Mouse (Mus musculus) forebrain, embryonic 13.5 days (tissue): ENCODE measurements around the gene Cacna2d2. TPM values are rescaled to one million over a fixed set of nuclear protein-coding genes. Genes with fewer than 3 reads are reported as not detected.

Source experiments
- ATAC-seq: fragments of 200-750 bp; cut with Nextera tagmentation; 2 replicates; pipeline ENCODE4 v1.8.0; 2017
- H3K27ac ChIP-seq: fragments of 300-500 bp; sonication (generic); 2 replicates; pipeline ENCODE4 v1.5.1; 2015; ENCODE audit warnings: inconsistent platforms, mild to moderate bottlenecking, moderate library complexity
- H3K27me3 ChIP-seq: fragments of 300-500 bp; sonication (generic); 2 replicates; pipeline ENCODE4 v1.6.1; 2015; ENCODE audit warnings: mild to moderate bottlenecking, inconsistent platforms
- H3K36me3 ChIP-seq: fragments of 300-500 bp; sonication (generic); 2 replicates; pipeline ENCODE4 v1.6.1; 2015; ENCODE audit warnings: mild to moderate bottlenecking, inconsistent platforms; ENCODE audit not compliant: poor library complexity, severe bottlenecking
- H3K4me1 ChIP-seq: fragments of 300-500 bp; sonication (generic); 2 replicates; pipeline ENCODE4 v1.6.1; 2015; ENCODE audit warnings: inconsistent platforms
- H3K4me2 ChIP-seq: fragments of 300-500 bp; sonication (generic); 2 replicates; pipeline ENCODE4 v1.6.1; 2015; ENCODE audit warnings: inconsistent platforms, mild to moderate bottlenecking, moderate library complexity
- H3K4me3 ChIP-seq: fragments of 300-500 bp; sonication (generic); 2 replicates; pipeline ENCODE4 v1.5.1; 2015; ENCODE audit warnings: mild to moderate bottlenecking, inconsistent platforms
- H3K9ac ChIP-seq: fragments of 300-500 bp; sonication (generic); 2 replicates; pipeline ENCODE4 v1.6.1; 2015; ENCODE audit warnings: mild to moderate bottlenecking, inconsistent platforms
- H3K9me3 ChIP-seq: fragments of 300-500 bp; sonication (generic); replicated peaks from 2 replicates; pipeline ENCODE4 v1.6.1; 2016; ENCODE audit warnings: inconsistent platforms
- WGBS: fragments of 180-500 bp; shearing (Covaris S2); methylation state at CpG from one replicate; pipeline ENCODE4 v1.1.7; 2015; 5-methylcytosine and 5-hydroxymethylcytosine counted together
- polyA plus RNA-seq: library from polyadenylated mRNA; unstranded; fragments of >200 nt; fragmentation: Nextera tagmentation; extraction: Ambion mirVana; gene quantifications from 2 replicates; pipeline ENCODE4 v1.2.1, GENCODE M21; 2015

Gene Cacna2d2
- polyA plus RNA-seq, 1 experiment from 2014 or later = 3.3 TPM

DNA sequence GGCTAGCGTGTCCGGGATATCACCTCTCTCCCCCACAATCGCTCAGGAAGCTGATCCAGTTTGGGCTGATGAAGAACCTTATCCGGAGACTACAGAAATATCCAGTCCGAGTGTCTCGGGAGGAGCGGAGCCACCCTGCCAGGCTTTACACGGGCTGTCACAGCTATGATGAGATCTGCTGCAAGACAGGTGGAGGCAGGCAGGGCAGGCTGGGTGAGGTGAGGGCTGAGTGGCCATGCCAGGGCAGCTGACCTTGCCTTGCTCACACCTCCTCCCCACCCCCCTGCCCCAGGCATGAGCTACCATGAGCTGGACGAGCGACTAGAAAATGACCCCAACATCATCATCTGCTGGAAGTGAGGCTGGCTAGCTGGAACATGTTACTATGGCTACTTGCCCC, 145.8 kb downstream of the Cacna2d2 start:
- ATAC-seq = no peak
- Histone ChIP-seq H3K27me3 (peaks cover 25% of the 10 kb centered on the region), H3K4me1 (peaks cover 48% of the 10 kb centered on the region), H3K4me2 (no peak overlapping the region), H3K27ac (no peak overlapping the region), H3K9ac (no peak overlapping the region), H3K9me3 (no peaks in the 10 kb centered on the region), H3K4me3 (no peak overlapping the region), H3K36me3 (peaks cover 23% of the 10 kb centered on the region)
- WGBS = 86% methylated on average over 10 of the region's 10 CpGs

DNA sequence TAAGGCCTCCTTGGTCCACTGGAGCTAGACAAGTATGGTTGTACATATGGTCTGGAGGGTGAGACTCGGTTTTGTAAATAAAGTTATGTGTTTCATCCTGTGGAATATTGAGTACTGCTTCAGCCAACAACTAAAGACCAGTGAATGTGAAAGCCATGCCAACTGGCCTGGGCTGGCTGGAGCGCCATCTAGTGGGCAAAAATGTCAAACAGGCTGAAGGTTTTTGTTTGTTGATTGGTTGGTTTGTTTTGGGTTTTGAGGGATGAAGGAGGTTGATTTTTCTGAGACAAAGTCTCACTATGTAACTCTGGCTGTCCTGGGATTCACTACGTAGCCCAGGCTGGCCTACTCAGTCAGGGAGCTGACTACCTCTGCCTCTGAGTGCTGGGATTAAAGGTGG, 146.2 kb downstream of the Cacna2d2 start:
- no peak overlapping the region for H3K9ac ChIP-seq
- H3K4me3 ChIP-seq = no peak overlapping the region
- H3K27me3 ChIP-seq = peaks cover 29% of the 10 kb centered on the region
- no peaks in the 10 kb centered on the region for H3K9me3 ChIP-seq
- peaks cover 47% of the 10 kb centered on the region for H3K4me1 ChIP-seq
- peaks cover 21% of the 10 kb centered on the region for H3K36me3 ChIP-seq
- H3K27ac ChIP-seq = no peak overlapping the region
- no peak for ATAC-seq
- no peak overlapping the region for H3K4me2 ChIP-seq
- 5% methylated on average over 3 of the region's 3 CpGs for WGBS

DNA sequence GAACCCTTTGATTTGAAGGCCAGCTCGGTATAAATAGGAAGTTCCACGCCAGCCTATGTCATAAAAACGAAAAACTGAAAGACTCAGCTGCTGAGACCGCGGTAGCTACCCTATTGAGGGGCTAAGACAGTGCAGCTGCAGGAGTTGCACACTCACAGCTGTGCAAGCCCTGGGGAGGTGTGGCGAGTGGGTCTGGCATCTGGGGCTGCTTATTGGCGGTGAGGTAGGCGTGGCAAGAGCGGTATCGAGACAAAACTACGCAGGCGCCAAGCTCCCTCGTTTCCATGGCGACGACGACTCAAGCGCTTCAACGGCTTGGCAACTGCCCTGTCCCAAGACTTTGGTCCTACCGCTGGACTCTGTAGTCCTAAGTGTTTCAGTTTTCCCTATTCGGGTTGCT, 147.6 kb downstream of the Cacna2d2 start, which contains the start of gene Zmynd10:
Gene Zmynd10, plus strand, starts transcription at position 273 of the 400 bp plus-strand sequence.
- 2% methylated on average over 20 of the region's 20 CpGs for WGBS
- Histone ChIP-seq H3K27ac (peak within 1 kb of the TSS; percentile 68), H3K4me2 (peak within 1 kb of the TSS; percentile 55), H3K4me3 (peak within 1 kb of the TSS; percentile 8), H3K36me3 (peaks cover 21% of the 10 kb centered on the region), H3K9ac (peak within 1 kb of the TSS; percentile 28), H3K27me3 (peaks cover 43% of the 10 kb centered on the region), H3K4me1 (peaks cover 52% of the 10 kb centered on the region), H3K9me3 (no peaks in the 10 kb centered on the region)
- peak; percentile 70 for ATAC-seq

DNA sequence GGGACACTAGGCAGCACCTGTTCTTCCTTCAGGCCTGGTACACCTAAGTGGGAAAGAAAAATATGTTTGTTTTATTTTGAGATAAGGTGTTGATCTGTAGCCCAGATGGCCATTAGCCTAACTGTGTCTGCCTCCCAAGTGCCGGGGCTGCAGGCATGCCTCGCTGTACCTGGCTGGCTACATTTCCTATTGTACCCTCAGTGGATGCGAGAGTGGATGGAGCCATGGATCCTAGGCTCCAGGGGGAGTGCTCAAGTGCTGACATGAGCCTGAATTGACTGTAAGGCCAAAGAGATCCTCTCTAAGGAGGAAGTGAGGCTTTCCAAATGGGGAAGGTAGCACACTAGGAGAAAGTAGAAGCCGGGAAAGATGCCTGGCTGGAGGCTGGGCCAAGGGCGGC, 148.5 kb downstream of the Cacna2d2 start:
- Histone ChIP-seq H3K9me3 (no peaks in the 10 kb centered on the region), H3K27ac (no peak overlapping the region), H3K4me2 (no peak overlapping the region), H3K9ac (no peak overlapping the region), H3K4me3 (no peak overlapping the region), H3K4me1 (peaks cover 53% of the 10 kb centered on the region), H3K27me3 (peaks cover 52% of the 10 kb centered on the region), H3K36me3 (peaks cover 21% of the 10 kb centered on the region)
- no peak for ATAC-seq
- 80% methylated on average over 5 of the region's 5 CpGs for WGBS

DNA sequence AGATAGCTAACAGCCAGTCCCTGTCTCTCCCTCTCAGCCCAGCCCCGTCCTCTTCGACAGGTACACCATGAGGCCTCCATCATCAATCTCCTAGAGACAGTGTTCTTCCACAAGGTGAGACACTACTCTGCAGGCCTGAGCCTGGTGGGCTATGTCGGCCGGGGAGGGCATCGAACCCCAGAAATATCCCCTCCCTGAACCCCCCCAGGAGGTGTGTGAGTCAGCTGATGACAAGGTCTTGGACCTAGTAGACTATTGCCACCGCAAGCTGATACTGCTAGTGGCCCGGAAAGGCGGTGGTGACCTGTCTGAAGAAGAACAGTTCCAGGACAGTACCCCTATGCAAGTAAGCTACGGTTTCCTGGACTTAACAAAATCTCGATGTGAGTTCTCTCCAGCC, 149.4 kb downstream of the Cacna2d2 start:
- Histone ChIP-seq H3K4me2 (no peak overlapping the region), H3K27ac (no peak overlapping the region), H3K36me3 (peaks cover 16% of the 10 kb centered on the region), H3K27me3 (peaks cover 54% of the 10 kb centered on the region), H3K4me3 (no peak overlapping the region), H3K9me3 (no peaks in the 10 kb centered on the region), H3K9ac (no peak overlapping the region), H3K4me1 (peaks cover 57% of the 10 kb centered on the region)
- no peak for ATAC-seq
- WGBS = 94% methylated on average over 10 of the region's 10 CpGs

DNA sequence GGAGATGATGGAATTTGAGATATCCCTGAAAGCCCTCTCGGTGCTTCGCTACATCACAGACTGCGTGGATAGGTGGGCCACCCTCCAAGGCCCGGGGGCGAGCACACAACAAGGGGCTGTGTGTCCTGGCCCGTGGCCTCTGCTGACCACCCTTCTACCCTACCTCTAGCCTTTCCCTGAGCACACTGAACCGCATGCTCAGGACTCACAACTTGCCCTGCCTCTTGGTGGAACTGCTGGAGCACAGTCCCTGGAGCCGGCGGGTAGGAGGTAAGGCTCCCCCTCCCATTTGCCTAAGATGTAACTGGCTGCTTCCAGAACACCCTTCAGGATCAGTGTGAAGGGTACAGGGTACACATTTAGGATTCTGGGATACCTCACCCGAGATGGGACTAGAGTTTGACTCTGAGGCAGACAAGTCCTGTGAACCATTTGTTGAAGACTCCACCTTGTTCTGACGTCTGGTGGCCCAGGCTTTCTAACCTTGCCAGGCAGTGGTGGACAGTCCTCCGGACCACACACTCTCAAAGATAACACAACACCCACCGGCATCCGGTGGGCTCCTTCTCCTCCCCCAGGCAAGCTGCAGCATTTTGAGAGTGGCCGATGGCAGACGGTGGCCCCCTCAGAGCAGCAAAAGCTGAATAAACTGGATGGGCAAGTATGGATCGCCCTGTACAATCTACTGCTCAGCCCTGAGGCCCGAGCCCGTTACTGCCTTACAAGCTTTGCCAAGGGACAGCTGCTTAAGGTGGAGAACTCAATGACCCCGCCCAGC, 150.1 kb downstream of the Cacna2d2 start:
- WGBS = 85% methylated on average over 20 of the region's 20 CpGs

DNA sequence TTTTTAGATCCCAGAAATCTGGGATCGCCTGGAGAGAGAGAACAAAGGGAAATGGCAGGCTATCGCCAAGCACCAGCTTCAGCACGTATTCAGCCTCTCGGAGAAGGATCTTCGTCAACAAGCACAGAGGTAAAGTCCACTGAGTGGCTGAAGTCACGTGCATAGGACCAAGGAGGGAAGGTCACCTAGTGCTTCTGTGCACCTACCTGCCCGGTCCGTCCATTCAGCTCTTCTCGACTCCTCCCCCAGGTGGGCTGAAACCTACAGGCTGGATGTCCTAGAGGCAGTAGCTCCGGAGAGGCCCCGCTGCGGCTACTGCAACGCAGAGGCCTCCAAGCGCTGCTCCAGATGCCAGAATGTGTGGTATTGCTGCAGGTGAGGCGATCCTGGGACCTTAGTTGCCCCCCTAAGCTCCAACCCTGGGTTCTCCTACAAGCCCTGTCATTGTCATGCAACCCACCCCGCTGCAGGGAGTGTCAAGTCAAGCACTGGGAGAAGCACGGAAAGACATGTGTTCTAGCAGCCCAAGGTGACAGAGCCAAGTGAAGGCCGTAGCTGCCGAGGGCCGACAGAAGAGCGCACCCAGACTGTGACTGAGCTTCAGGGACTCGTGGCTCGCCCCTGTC, 151.2 kb downstream of the Cacna2d2 start:
- ATAC-seq = no peak
- peak overlapping the region; percentile 65; the same call in 1 of the 2 replicates for H3K9ac ChIP-seq
- H3K9me3 ChIP-seq = no peaks in the 10 kb centered on the region
- H3K36me3 ChIP-seq = no peaks in the 10 kb centered on the region
- no peak overlapping the region for H3K27ac ChIP-seq
- H3K4me2 ChIP-seq = peak overlapping the region; percentile 74
- peaks cover 64% of the 10 kb centered on the region for H3K4me1 ChIP-seq
- WGBS = 27% methylated on average over 23 of the region's 23 CpGs
- no peak overlapping the region for H3K4me3 ChIP-seq
- peaks cover 54% of the 10 kb centered on the region for H3K27me3 ChIP-seq

More for the DNA sequence above, 150.1 kb downstream of the Cacna2d2 start:
- H3K4me2 ChIP-seq = no peak overlapping the region
- no peak overlapping the region for H3K4me3 ChIP-seq
- no peak overlapping the region for H3K9ac ChIP-seq
- no peak for ATAC-seq
- H3K4me1 ChIP-seq = peaks cover 59% of the 10 kb centered on the region
- no peak overlapping the region for H3K27ac ChIP-seq
- H3K36me3 ChIP-seq = peaks cover 9% of the 10 kb centered on the region
- peaks cover 54% of the 10 kb centered on the region for H3K27me3 ChIP-seq
- no peaks in the 10 kb centered on the region for H3K9me3 ChIP-seq

DNA sequence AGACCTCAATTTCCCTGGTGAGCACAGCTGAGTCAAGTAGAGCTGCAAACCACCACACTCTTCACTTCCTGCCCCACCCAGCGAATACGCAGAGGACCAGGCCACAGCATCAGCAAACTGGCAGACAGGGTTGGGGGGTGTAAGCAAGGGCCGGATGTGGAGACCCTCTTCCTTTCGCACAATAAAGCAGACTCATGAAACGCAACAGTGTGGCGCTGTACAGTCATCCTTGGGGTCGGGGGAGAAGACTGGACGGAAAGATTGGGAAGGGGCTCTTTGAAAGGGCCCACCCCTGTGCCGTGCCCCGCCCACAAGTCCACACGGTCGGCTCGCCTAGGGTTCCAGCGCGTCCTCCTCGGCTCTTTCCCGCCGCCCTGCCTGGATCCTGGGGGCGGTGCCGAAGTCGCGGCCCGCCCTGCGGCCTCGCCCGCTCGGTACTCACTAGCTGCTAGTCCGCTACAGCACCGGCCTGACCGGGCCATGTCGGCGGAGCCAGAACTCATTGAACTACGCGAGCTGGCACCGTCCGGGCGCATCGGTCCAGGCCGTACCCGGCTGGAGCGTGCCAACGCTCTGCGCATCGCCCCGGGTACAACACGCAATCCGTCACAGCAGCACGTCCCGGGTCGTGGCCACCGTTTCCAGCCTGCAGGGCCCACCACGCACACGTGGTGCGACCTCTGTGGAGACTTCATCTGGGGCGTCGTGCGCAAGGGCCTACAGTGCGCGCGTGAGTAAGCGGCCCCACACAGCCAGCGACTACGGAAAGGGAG, 151.9 kb downstream of the Cacna2d2 start, which contains the start of gene Rassf1:
Gene Rassf1, plus strand, starts transcription at position 439 of the 773 bp plus-strand sequence.
- Histone ChIP-seq H3K36me3 (no peaks in the 10 kb centered on the region), H3K9ac (peak within 1 kb of the TSS; percentile 65), H3K4me1 (peaks cover 64% of the 10 kb centered on the region), H3K4me3 (peak within 1 kb of the TSS; percentile 40), H3K9me3 (no peaks in the 10 kb centered on the region), H3K4me2 (peak within 1 kb of the TSS; percentile 74), H3K27ac (no peak within 1 kb of the TSS), H3K27me3 (peaks cover 54% of the 10 kb centered on the region)
- under 1% methylated on average over 63 of the region's 63 CpGs for WGBS
- peak; percentile 4; the same call in 1 of the 2 replicates for ATAC-seq

DNA sequence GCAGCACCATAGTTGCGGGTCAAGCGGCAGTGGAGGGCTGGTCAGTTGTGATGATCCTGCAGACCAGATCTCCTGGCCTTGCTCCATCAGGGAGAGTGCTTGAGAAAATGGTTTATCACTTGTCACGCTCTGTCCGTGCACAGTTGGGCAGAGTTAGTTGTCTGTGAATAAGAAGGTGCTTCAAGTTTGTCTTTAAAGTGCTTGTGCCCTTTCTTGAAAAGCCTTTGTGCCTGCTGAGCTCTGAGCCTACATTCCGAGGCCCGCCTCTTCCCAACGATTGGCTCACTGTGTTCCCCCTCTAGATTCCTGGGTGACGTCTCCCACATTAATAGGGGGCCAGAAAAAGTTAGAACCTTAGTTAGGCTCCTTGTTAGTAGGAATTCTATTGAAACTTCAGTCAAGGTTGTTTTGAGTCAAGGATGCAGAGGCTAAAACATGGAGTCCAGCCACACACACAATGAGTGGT, 152.5 kb downstream of the Cacna2d2 start:
- 4% methylated on average over 8 of the region's 8 CpGs for WGBS
- peaks cover 63% of the 10 kb centered on the region for H3K4me1 ChIP-seq
- ATAC-seq = no peak
- H3K27me3 ChIP-seq = peaks cover 54% of the 10 kb centered on the region
- H3K9ac ChIP-seq = peak overlapping the region; percentile 65
- H3K36me3 ChIP-seq = peaks cover under 1% of the 10 kb centered on the region; the same call in 1 of the 2 replicates
- no peak overlapping the region for H3K27ac ChIP-seq
- H3K4me3 ChIP-seq = peak overlapping the region; percentile 40
- H3K9me3 ChIP-seq = no peaks in the 10 kb centered on the region
- H3K4me2 ChIP-seq = peak overlapping the region; percentile 74

DNA sequence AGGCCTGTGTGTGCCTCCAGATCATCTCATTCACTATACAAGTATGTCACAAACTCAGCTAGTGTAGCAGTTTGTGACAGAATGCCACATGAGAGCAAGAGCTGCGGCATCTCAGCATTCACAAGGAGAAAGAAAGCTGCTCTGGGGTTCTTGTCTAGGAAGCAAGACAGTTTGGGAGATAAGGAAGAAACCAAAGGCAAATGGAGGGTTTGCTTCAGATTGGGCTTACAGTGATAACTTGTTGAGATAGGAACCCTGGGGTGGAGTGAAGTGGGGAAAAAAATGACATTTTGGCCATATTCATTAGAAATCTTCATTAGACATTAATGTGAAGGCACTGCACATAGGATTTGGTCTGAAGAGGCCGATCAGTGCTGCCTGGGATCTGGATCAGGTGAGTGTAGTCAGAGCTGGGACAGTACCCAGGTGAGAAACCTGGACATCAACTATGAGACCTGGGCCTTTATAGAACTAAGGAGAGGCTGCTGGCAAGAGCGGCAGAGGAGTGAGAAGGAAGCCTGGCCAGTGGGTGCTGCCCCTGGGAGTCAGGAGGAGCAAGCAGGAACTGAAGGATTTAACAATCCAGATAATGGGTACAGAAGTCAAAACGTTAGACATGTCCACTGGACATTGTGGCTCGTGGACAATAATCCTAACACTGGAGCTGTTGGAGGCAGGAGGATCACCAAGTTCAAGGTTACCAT, 153.4 kb downstream of the Cacna2d2 start:
- Histone ChIP-seq H3K4me2 (peak overlapping the region; percentile 75), H3K4me1 (peaks cover 54% of the 10 kb centered on the region), H3K27me3 (peaks cover 52% of the 10 kb centered on the region), H3K9me3 (no peaks in the 10 kb centered on the region), H3K27ac (no peak overlapping the region), H3K9ac (no peak overlapping the region; the same call in 1 of the 2 replicates), H3K4me3 (0 out of 2 replicates have a peak overlapping the region, but pooled peaks have one; percentile 74), H3K36me3 (peaks cover 10% of the 10 kb centered on the region)
- WGBS = 82% methylated on average over 5 of the region's 5 CpGs
- ATAC-seq = no peak
